Mouse (Mus musculus): Measurements from ENCODE around the gene Ccdc124. TPM values are rescaled to one million over a fixed set of nuclear protein-coding genes. Genes with fewer than 3 reads are reported as not detected.

Ccdc124 gene
- polyA plus RNA-seq, 1 experiment from 2014 or later: 166 TPM

Small RNA genes lying within 50 kb of the gene (microRNA-seq; reads per million reads assigned to microRNA genes)
- 1.1 reads per million for gene Mir7067

Other genes starting within 250 kb of the Ccdc124 start
- 0.10 and 0.11 TPM in 2 replicates for gene Gdf15, start 241.5 kb downstream of the Ccdc124 start, polyA plus RNA-seq (2014; fragmentation: Nextera tagmentation; extraction: Ambion mirVana)
- 103 and 108 TPM in 2 replicates for gene Pgpep1, start 213.5 kb downstream of the Ccdc124 start, polyA plus RNA-seq (2014; fragmentation: Nextera tagmentation; extraction: Ambion mirVana)
- gene Lsm4, start 200.7 kb downstream of the Ccdc124 start, polyA plus RNA-seq (2014; fragmentation: Nextera tagmentation; extraction: Ambion mirVana): 305 and 326 TPM in 2 replicates
- gene Jund, start 175.0 kb downstream of the Ccdc124 start, polyA plus RNA-seq (2014; fragmentation: Nextera tagmentation; extraction: Ambion mirVana): 119 and 138 TPM in 2 replicates
- 0.04 TPM in 1 of 2 replicates, not detected in the other for gene Iqcn, start 170.5 kb downstream of the Ccdc124 start, polyA plus RNA-seq (2014; fragmentation: Nextera tagmentation; extraction: Ambion mirVana)
- not detected in 2 replicates for gene Gm3336, start 155.4 kb downstream of the Ccdc124 start, polyA plus RNA-seq (2014; fragmentation: Nextera tagmentation; extraction: Ambion mirVana)
- 0.16 TPM in 1 of 2 replicates, not detected in the other for gene Pde4c, start 150.2 kb downstream of the Ccdc124 start, polyA plus RNA-seq (2014; fragmentation: Nextera tagmentation; extraction: Ambion mirVana)
- gene Rab3a, start 119.3 kb downstream of the Ccdc124 start, polyA plus RNA-seq (2014; fragmentation: Nextera tagmentation; extraction: Ambion mirVana): 56.6 and 66.1 TPM in 2 replicates
- gene Mpv17l2, start 113.0 kb downstream of the Ccdc124 start, polyA plus RNA-seq (2014; fragmentation: Nextera tagmentation; extraction: Ambion mirVana): 28.3 and 29.6 TPM in 2 replicates
- 25.4 and 30.2 TPM in 2 replicates for gene Pik3r2, start 97.2 kb downstream of the Ccdc124 start, polyA plus RNA-seq (2014; fragmentation: Nextera tagmentation; extraction: Ambion mirVana)
- 9.1 and 10.1 TPM in 2 replicates for gene Mast3, start 68.9 kb downstream of the Ccdc124 start, polyA plus RNA-seq (2014; fragmentation: Nextera tagmentation; extraction: Ambion mirVana)
- gene Il12rb1, start 65.5 kb downstream of the Ccdc124 start, polyA plus RNA-seq (2014; fragmentation: Nextera tagmentation; extraction: Ambion mirVana): 0.38 TPM in 1 of 2 replicates, not detected in the other
- 7.1 and 8.0 TPM in 2 replicates for gene Arrdc2, start 34.2 kb downstream of the Ccdc124 start, polyA plus RNA-seq (2014; fragmentation: Nextera tagmentation; extraction: Ambion mirVana)
- gene Kcnn1, start 10.7 kb downstream of the Ccdc124 start, polyA plus RNA-seq (2014; fragmentation: Nextera tagmentation; extraction: Ambion mirVana): 10.9 and 12.4 TPM in 2 replicates
- gene Slc5a5, start 18.8 kb upstream of the Ccdc124 start, polyA plus RNA-seq (2014; fragmentation: Nextera tagmentation; extraction: Ambion mirVana): 0.61 and 0.77 TPM in 2 replicates
- 2,833 and 3,086 TPM in 2 replicates for gene Rpl18a, start 23.5 kb upstream of the Ccdc124 start, polyA plus RNA-seq (2014; fragmentation: Nextera tagmentation; extraction: Ambion mirVana)
- gene Map1s, start 32.0 kb upstream of the Ccdc124 start, polyA plus RNA-seq (2014; fragmentation: Nextera tagmentation; extraction: Ambion mirVana): 31.2 and 35.4 TPM in 2 replicates